Mouse (Mus musculus) ES-E14 (cell line): Measurements from ENCODE around the gene Tbc1d9.

Source experiments
- CHD2 ChIP-seq: IDR thresholded peaks from 2 replicates; pipeline ENCODE4 v1.6.1; 2014; ENCODE audit warnings: mild to moderate bottlenecking, low read depth, low read length, inconsistent platforms
- HCFC1 ChIP-seq: IDR thresholded peaks from 2 replicates; pipeline ENCODE4 v1.6.1; 2012; ENCODE audit warnings: low read length, inconsistent platforms, borderline replicate concordance; ENCODE audit not compliant: insufficient read depth
- MAFK ChIP-seq: IDR thresholded peaks from 2 replicates; pipeline ENCODE4 v1.6.1; 2014; ENCODE audit warnings: mild to moderate bottlenecking, low read depth, low read length, inconsistent platforms; ENCODE audit not compliant: insufficient read depth
- ZC3H11A ChIP-seq: IDR thresholded peaks from 2 replicates; pipeline ENCODE4 v1.6.1; 2012; ENCODE audit warnings: low read depth, mild to moderate bottlenecking, inconsistent platforms, low read length, borderline replicate concordance
- ZNF384 ChIP-seq: IDR thresholded peaks from 2 replicates; pipeline ENCODE4 v1.6.1; 2012; ENCODE audit warnings: low read depth, low read length, inconsistent platforms

DNA sequence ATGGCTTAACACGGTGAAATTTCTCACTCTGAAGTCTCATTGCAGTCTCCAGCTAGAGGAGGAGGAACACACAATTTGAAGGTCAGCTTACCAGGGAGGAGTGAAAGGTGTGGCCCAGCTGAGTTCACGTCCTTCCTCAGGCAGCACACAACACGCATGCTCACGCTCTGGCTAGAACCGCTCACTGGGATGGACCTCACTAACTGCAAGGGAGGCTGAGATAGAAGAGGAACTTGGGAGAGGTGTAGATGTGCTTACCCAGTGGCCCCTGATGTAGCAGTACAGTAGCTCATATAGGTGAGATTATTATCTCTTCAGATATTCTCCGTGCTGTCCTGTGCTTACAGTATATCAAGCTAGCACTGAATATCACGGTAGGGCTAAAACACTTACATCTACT is 45.5 kb downstream of the Tbc1d9 start:
- TF ChIP-seq MAFK (no peak), ZNF384 (no peak), CHD2 (no peak), HCFC1 (no peak), ZC3H11A (no peak)
